Mouse (Mus musculus) heart, adult 2 months (tissue): ENCODE measurements around the gene Olfr905. TPM values are rescaled to one million over a fixed set of nuclear protein-coding genes. Genes with fewer than 3 reads are reported as not detected.

ENCODE experiments used
- DNase-seq, 2 experiments: peaks; one replicate each; pipeline ENCODE4 v3.0.0; 2021
- H3K27ac ChIP-seq: fragments of 200-600 bp; 2 replicates; pipeline ENCODE4 v1.8.1; 2022
- H3K27me3 ChIP-seq: fragments of 200-500 bp; 2 replicates; pipeline ENCODE4 v1.6.1; 2012; ENCODE audit warnings: mild to moderate bottlenecking, low read length, inconsistent platforms, mixed read lengths; ENCODE audit not compliant: control insufficient read depth, insufficient read depth
- H3K36me3 ChIP-seq: fragments of 200-500 bp; 2 replicates; pipeline ENCODE4 v1.6.1; 2012; ENCODE audit warnings: low read length, inconsistent platforms; ENCODE audit not compliant: control insufficient read depth, insufficient read depth
- H3K4me1 ChIP-seq: fragments of 200-500 bp; 2 replicates; pipeline ENCODE4 v1.6.1; 2011; ENCODE audit warnings: low read length; ENCODE audit not compliant: control insufficient read depth, insufficient read depth
- H3K4me3 ChIP-seq: fragments of 200-600 bp; 2 replicates; pipeline ENCODE4 v1.8.1; 2022
- H3K79me2 ChIP-seq: fragments of 200-500 bp; replicated peaks from 2 replicates; pipeline ENCODE4 v1.6.1; 2012; ENCODE audit warnings: mild to moderate bottlenecking, inconsistent platforms, low read length, moderate library complexity, mixed read lengths; ENCODE audit not compliant: control insufficient read depth, insufficient read depth
- H3K9ac ChIP-seq: fragments of 200-500 bp; 2 replicates; pipeline ENCODE4 v1.6.1; 2012; ENCODE audit warnings: low read depth, mild to moderate bottlenecking, control low read depth, inconsistent platforms, low read length, mixed read lengths
- CTCF ChIP-seq: fragments of 200-600 bp; IDR thresholded peaks from 2 replicates; pipeline ENCODE4 v1.8.1; 2022; ENCODE audit warnings: antibody characterized with exemption, mild to moderate bottlenecking, moderate library complexity
- EP300 ChIP-seq: fragments of 200-500 bp; IDR thresholded peaks from 2 replicates; pipeline ENCODE4 v1.6.1; 2011; ENCODE audit warnings: low read depth, low read length, control low read depth; ENCODE audit not compliant: insufficient read depth
- POLR2A ChIP-seq: fragments of 200-500 bp; IDR thresholded peaks from 2 replicates; pipeline ENCODE4 v1.6.1; 2011; ENCODE audit warnings: mild to moderate bottlenecking, low read depth, low read length, control low read depth; ENCODE audit not compliant: insufficient read depth
- whole genome bisulfite sequencing: fragments of 180-500 bp; shearing (Covaris S2); methylation state at CpG from one replicate; pipeline ENCODE4 v1.1.7; 2018; 5-methylcytosine and 5-hydroxymethylcytosine counted together
- intact Hi-C: fragments of 180-260 bp; cut with DNase I; formaldehyde crosslinking; loops from one replicate; pipeline ENCODE4 v1.15.1; 2025
- long read RNA-seq: library from polyadenylated mRNA; stranded (forward); transcript quantifications from one replicate; pipeline ENCODE4 v2.0.0, GENCODE M21; 2021
- polyA plus RNA-seq: library from polyadenylated mRNA; depleted of rRNA; stranded (reverse); fragments of >200 nt; gene quantifications from 2 replicates; pipeline ENCODE4 v1.2.3, GENCODE M21; 2012; rRNA removed
- total RNA-seq, 2 experiments: library from RNA; stranded (reverse); gene quantifications; 2 replicates each; pipeline ENCODE4 v1.2.3; 2021

Gene Olfr905
- total RNA-seq: not detected
- not detected in 2 replicates for polyA plus RNA-seq
- long read RNA-seq: 0 reads

DNA sequence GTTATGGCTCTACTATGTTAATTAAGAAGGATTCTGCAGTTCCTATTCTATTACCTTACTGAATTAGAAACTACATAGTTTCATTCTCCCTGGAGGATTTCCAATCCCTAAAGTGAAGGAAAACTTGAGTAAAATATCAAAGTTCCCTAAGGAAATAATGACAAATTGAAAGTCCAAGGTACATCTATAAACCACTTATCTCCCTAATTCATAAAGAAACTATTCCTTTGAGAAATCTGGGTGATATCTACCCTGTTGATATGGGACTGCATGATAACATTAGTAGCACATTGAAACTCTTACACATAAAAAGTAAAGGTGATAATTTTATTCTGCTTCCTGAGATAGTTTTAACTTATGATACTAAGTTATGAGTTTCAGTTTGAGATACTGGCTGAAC lies at the start of gene Olfr905:
Olfr905 (plus strand) TSS at position 301 of the 400 bp plus-strand sequence.
- Histone ChIP-seq H3K27me3 (no peaks in the 10 kb centered on the region), H3K9ac (no peak within 1 kb of the TSS), H3K4me3 (no peak within 1 kb of the TSS), H3K79me2 (no peaks in the 10 kb centered on the region), H3K27ac (no peak within 1 kb of the TSS), H3K36me3 (no peaks in the 10 kb centered on the region), H3K4me1 (no peaks in the 10 kb centered on the region)
- DNase-seq: no peak
- no peak for TF ChIP-seq CTCF
- TF ChIP-seq POLR2A: no peak
- no peak for TF ChIP-seq EP300
- intact Hi-C loops: no loop called here

DNA sequence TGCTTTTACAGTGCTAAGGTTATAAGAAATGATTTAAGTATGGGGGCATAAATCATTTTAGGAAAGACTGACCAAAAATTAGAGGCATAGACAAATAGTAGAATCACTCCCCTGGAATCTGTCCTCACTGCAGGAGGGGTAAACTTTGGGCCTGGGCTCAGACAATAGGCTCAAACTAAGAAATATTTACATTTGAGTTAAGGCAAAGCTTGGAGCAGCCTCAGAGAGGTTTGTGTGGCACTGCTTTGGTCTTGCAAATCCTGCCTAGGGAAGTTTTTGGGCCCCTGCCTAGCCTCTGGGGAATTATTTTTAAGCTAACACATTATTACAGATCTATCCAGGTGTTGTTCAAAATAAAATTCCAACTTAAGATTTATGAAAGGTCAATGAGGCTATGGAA lies 47.1 kb upstream of the Olfr905 start:
- H3K27ac ChIP-seq: no peak overlapping the region
- no peak overlapping the region for H3K4me3 ChIP-seq
- intact Hi-C loops: no loop called here
- no peaks in the 10 kb centered on the region for H3K4me1 ChIP-seq
- H3K27me3 ChIP-seq: no peaks in the 10 kb centered on the region
- no peak for DNase-seq
- H3K9ac ChIP-seq: no peak overlapping the region
- no peaks in the 10 kb centered on the region for H3K36me3 ChIP-seq
- TF ChIP-seq CTCF (no peak), POLR2A (no peak), EP300 (no peak)
- H3K79me2 ChIP-seq: no peaks in the 10 kb centered on the region

GRCm38 (mm10) chr9:38427026-38427425 lies 43.9 kb upstream of the Olfr905 start:
- 25% methylated on average over 1 of the region's 1 CpGs for WGBS
- TF ChIP-seq EP300 (no peak), POLR2A (no peak), CTCF (no peak)
- intact Hi-C loops: no loop called here

DNA sequence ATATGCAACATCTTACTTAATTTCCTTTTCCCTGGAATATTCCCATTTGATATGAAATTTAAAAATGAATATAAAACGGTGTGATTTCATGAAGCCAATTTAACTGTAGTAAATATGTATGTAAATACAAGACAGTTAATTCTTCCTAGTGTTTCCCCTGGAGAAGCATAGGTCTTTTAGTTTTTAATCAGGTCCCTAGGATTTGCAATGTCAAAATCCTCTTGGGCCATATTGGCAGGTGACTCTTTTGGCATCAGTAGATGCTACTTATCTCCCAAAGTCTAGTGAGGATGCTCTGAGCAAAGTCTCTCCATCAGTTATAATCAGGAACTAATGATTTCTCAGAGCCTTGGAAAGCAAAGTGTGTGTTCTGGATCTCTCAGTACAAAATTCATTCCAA lies 41.8 kb upstream of the Olfr905 start, which contains the start of gene Olfr901:
Olfr901 (plus strand) TSS at position 301 of the 400 bp plus-strand sequence.
- TF ChIP-seq CTCF (no peak), POLR2A (no peak), EP300 (no peak)
- WGBS: 66% methylated on average over 1 of the region's 1 CpGs
- no peak within 1 kb of the TSS for H3K4me3 ChIP-seq
- H3K4me1 ChIP-seq: no peaks in the 10 kb centered on the region
- H3K27ac ChIP-seq: no peak within 1 kb of the TSS
- H3K36me3 ChIP-seq: no peaks in the 10 kb centered on the region
- no peak for DNase-seq
- no peaks in the 10 kb centered on the region for H3K79me2 ChIP-seq
- H3K27me3 ChIP-seq: no peaks in the 10 kb centered on the region
- H3K9ac ChIP-seq: no peak within 1 kb of the TSS
- intact Hi-C loops: no loop called here

More at GRCm38 (mm10) chr9:38427026-38427425, 43.9 kb upstream of the Olfr905 start:
- Histone ChIP-seq H3K9ac (no peak overlapping the region), H3K4me1 (no peaks in the 10 kb centered on the region), H3K27me3 (no peaks in the 10 kb centered on the region), H3K36me3 (no peaks in the 10 kb centered on the region), H3K79me2 (no peaks in the 10 kb centered on the region), H3K27ac (no peak overlapping the region), H3K4me3 (no peak overlapping the region)
- no peak for DNase-seq

DNA sequence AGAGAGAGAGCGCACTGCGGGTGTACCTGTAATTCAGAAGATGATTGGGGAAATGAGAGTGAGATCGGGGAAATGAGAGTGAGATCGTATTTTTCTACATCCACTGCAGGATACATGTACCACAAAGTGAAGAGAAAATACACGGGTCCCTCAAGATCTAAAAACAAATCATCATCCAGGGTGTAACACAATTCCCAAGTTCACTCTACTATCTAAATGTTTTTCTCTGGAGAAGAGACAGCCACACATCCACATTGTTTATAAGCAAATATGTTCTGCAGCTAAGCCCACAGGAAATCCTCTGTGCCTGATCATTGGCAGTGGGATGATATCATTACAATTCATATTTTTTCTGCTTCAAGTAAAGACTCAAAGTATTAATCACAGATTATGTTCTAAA lies 23.6 kb upstream of the Olfr905 start, which contains the start of gene Olfr902:
Olfr902 (plus strand) TSS at position 301 of the 400 bp plus-strand sequence.
- Histone ChIP-seq H3K79me2 (no peaks in the 10 kb centered on the region), H3K4me1 (no peaks in the 10 kb centered on the region), H3K27ac (no peak within 1 kb of the TSS), H3K9ac (no peak within 1 kb of the TSS), H3K36me3 (no peaks in the 10 kb centered on the region), H3K4me3 (no peak within 1 kb of the TSS), H3K27me3 (no peaks in the 10 kb centered on the region)
- DNase-seq: no peak
- TF ChIP-seq EP300 (no peak), POLR2A (no peak), CTCF (no peak)
- intact Hi-C loops: no loop called here
- WGBS: 79% methylated on average over 5 of the region's 5 CpGs

DNA sequence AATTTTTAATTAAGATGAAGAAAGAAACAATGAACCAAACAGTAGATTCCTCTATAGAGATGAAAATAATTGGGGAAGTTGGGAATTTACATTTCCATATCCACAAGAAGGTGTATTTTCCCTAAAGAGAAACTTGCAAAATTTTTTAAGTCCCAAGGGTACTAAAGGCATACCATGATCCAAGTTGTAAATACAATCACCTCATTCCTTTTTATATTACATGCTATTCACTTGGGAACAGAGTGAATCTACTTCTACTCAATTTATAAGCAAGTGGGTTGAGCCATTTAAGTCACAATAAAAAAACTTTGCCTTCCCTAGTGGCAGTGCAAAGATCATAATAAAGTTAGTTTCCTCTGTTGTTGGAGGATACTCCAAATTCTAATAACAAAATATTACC lies 8.1 kb upstream of the Olfr905 start, which contains the start of gene Olfr904:
Olfr904 (plus strand) TSS at position 301 of the 400 bp plus-strand sequence.
- Histone ChIP-seq H3K27me3 (no peaks in the 10 kb centered on the region), H3K4me3 (no peak within 1 kb of the TSS), H3K36me3 (no peaks in the 10 kb centered on the region), H3K79me2 (no peaks in the 10 kb centered on the region), H3K27ac (no peak within 1 kb of the TSS), H3K4me1 (no peaks in the 10 kb centered on the region), H3K9ac (no peak within 1 kb of the TSS)
- TF ChIP-seq EP300 (no peak), CTCF (no peak), POLR2A (no peak)
- DNase-seq: no peak
- intact Hi-C loops: no loop called here
